Mouse (Mus musculus) gastrocnemius, adult 2 months (tissue): ENCODE data around the gene Aes. TPM values are rescaled to one million over a fixed set of nuclear protein-coding genes. Genes with fewer than 3 reads are reported as not detected.

Experiments used
- DNase-seq: peaks from one replicate; pipeline ENCODE4 v3.0.0; 2022
- H3K27ac ChIP-seq: fragments of 200-600 bp; 2 replicates; pipeline ENCODE4 v1.8.1; 2022; ENCODE audit warnings: mild to moderate bottlenecking
- H3K4me3 ChIP-seq: fragments of 200-600 bp; 2 replicates; pipeline ENCODE4 v1.8.1; 2022; ENCODE audit warnings: mild to moderate bottlenecking, moderate library complexity
- CTCF ChIP-seq: fragments of 200-600 bp; IDR thresholded peaks from 2 replicates; pipeline ENCODE4 v1.8.1; 2022; ENCODE audit warnings: antibody characterized with exemption, mild to moderate bottlenecking, moderate library complexity
- intact Hi-C: fragments of 180-260 bp; cut with DNase I; formaldehyde crosslinking; loops from one replicate; pipeline ENCODE4 v1.15.1; 2025
- total RNA-seq, 2 experiments: library from RNA; stranded (reverse); gene quantifications; 2 replicates each; pipeline ENCODE4 v1.2.3; 2021

Gene Aes
- total RNA-seq, 2 experiments from 2014 or later = 847 to 871 TPM

- no peak overlapping the region for H3K4me3 ChIP-seq
- DNase-seq = no peak
- intact Hi-C loops = no loop called here
These were observed 24.5 kb upstream of the Aes start for GRCm38 (mm10) chr10:81534826-81535225.

GRCm38 (mm10) chr10:81536734-81537133, 22.6 kb upstream of the Aes start:
- intact Hi-C loops = no loop called here
- DNase-seq = no peak
- Histone ChIP-seq H3K27ac (no peak overlapping the region), H3K4me3 (no peak overlapping the region)
- TF ChIP-seq CTCF = peak; percentile 62

More at GRCm38 (mm10) chr10:81534826-81535225, 24.5 kb upstream of the Aes start:
- TF ChIP-seq CTCF = no peak
- no peak overlapping the region for H3K27ac ChIP-seq

- no peak for TF ChIP-seq CTCF
- H3K4me3 ChIP-seq = no peak overlapping the region
- DNase-seq = no peak
- intact Hi-C loops = no loop called here
- H3K27ac ChIP-seq = no peak overlapping the region
These were observed 21.9 kb upstream of the Aes start for GRCm38 (mm10) chr10:81537429-81537828.

GRCm38 (mm10) chr10:81538321-81539048, 20.8 kb upstream of the Aes start:
- no peak for DNase-seq
- H3K27ac ChIP-seq = no peak overlapping the region
- intact Hi-C loops = no loop called here
- H3K4me3 ChIP-seq = no peak overlapping the region
- TF ChIP-seq CTCF = no peak

GRCm38 (mm10) chr10:81541363-81541762, 17.9 kb upstream of the Aes start:
- no peak for DNase-seq
- Histone ChIP-seq H3K4me3 (peak overlapping the region; percentile 80), H3K27ac (peak overlapping the region; percentile 96)
- intact Hi-C loops = loop anchor here (5.0 to 10.0 kb wide), 2 partner anchors 44 to 167 kb away; partner anchors contain the start of genes Fzr1 and Ncln
- TF ChIP-seq CTCF = no peak

GRCm38 (mm10) chr10:81541803-81542202, 17.5 kb upstream of the Aes start:
- DNase-seq = peak; percentile 85

GRCm38 (mm10) chr10:81542727-81543460, 16.4 kb upstream of the Aes start:
- intact Hi-C loops = loop anchor here (5.0 to 10.0 kb wide), 2 partner anchors 46 to 168 kb away; partner anchors contain the start of genes Fzr1 and Ncln

More at GRCm38 (mm10) chr10:81541803-81542202, 17.5 kb upstream of the Aes start:
- Histone ChIP-seq H3K4me3 (peak overlapping the region; percentile 80), H3K27ac (peak overlapping the region; percentile 96)
- intact Hi-C loops = loop anchor here (5.0 to 10.0 kb wide), 2 partner anchors 45 to 167 kb away; partner anchors contain the start of genes Fzr1 and Ncln
- TF ChIP-seq CTCF = no peak

GRCm38 (mm10) chr10:81543633-81544032, 15.7 kb upstream of the Aes start:
- peak overlapping the region; percentile 96 for H3K27ac ChIP-seq
- intact Hi-C loops = loop anchor here (5.0 to 10.0 kb wide), 2 partner anchors 46 to 169 kb away; partner anchors contain the start of genes Fzr1 and Ncln

More at GRCm38 (mm10) chr10:81542727-81543460, 16.4 kb upstream of the Aes start:
- DNase-seq = no peak
- peak overlapping the region; percentile 96 for H3K27ac ChIP-seq
- peak overlapping the region; percentile 80 for H3K4me3 ChIP-seq
- no peak for TF ChIP-seq CTCF

GRCm38 (mm10) chr10:81544296-81545160, 14.8 kb upstream of the Aes start:
- TF ChIP-seq CTCF = no peak
- peak overlapping the region; percentile 80 for H3K4me3 ChIP-seq
- DNase-seq = no peak
- peak overlapping the region; percentile 96 for H3K27ac ChIP-seq
- intact Hi-C loops = loop anchor here (5.0 to 10.0 kb wide), 2 partner anchors 47 to 170 kb away; partner anchors contain the start of genes Fzr1 and Ncln

More at GRCm38 (mm10) chr10:81543633-81544032, 15.7 kb upstream of the Aes start:
- DNase-seq = no peak
- H3K4me3 ChIP-seq = peak overlapping the region; percentile 80
- no peak for TF ChIP-seq CTCF

GRCm38 (mm10) chr10:81545161-81545747, 14.0 kb upstream of the Aes start, which contains the start of gene Gna11:
Gene Gna11 (minus strand): TSS chr10:81545190.
- no peak for TF ChIP-seq CTCF
- peak; percentile 100 for DNase-seq
- Histone ChIP-seq H3K27ac (peak within 1 kb of the TSS; percentile 96), H3K4me3 (peak within 1 kb of the TSS; percentile 80)
- intact Hi-C loops = loop anchor here (10.0 kb wide), 1 partner anchor 170 kb away; the partner anchor contains the start of gene Fzr1

- no peak for DNase-seq
- no peak for TF ChIP-seq CTCF
- no peak overlapping the region for H3K4me3 ChIP-seq
- H3K27ac ChIP-seq = no peak overlapping the region
- intact Hi-C loops = loop anchor here (10.0 kb wide), 1 partner anchor 172 kb away; the partner anchor contains the start of gene Fzr1
These were observed 13.0 kb upstream of the Aes start for GRCm38 (mm10) chr10:81546332-81546731.
